Mouse (Mus musculus) C2C12 (cell line): ENCODE results near the gene Slc32a1.

ENCODE experiments used
- CTCF ChIP-seq: IDR thresholded peaks from one replicate; pipeline ENCODE4 v1.5.1; 2011; ENCODE audit not compliant: control insufficient read depth, insufficient read depth, insufficient read length
- MAX ChIP-seq: IDR thresholded peaks from one replicate; pipeline ENCODE4 v1.6.1; 2011; ENCODE audit warnings: mild to moderate bottlenecking, control low read depth
- USF1 ChIP-seq: IDR thresholded peaks from one replicate; pipeline ENCODE4 v1.6.1; 2011; ENCODE audit warnings: low read depth, mild to moderate bottlenecking, control low read depth, moderate library complexity

DNA sequence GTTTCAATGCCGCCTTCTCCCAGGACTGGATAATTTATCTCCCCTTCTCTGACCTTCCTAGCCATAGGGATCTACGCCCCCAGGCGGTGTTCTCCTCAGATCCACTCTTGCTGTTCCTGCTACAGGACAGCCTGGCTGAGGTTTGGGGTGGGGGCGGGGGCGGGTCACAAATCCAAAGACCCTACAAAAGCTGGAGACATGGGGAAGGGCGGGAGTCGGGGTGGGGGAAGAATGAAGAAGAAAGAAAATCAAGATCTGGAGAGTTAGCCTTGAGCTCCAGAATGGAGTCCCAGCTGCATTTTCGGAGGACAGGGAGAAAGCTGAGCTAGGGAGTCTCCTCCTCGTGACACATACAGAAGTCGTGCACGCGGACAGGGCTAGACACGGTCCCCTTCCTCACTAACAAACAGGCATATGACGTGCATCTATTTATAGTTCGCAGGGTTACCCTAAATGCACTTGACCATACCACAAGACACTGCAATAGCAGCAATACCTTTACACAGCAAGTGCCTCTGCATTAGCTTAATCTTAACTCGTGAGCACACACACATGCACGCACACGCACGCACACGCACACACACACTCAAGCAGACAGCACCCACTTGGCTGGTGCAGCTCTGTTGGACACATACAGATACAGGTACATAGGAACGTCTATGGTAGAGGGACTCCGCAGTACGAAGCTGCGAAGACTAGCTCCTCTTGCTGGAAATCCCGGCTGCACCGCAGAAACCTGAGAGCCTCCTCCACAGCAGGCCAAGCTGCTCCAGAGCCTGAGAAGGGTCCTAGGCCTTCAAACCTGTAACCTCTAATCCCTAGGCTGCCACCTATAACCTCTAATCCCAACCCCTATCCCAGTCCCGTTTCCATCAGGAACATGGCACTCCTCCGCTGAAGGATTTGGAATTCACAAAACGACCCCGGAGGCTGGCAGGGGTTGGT is 1.4 kb downstream of the Slc32a1 start:
- TF ChIP-seq CTCF = no peak
- no peak for TF ChIP-seq USF1
- TF ChIP-seq MAX = no peak
